In the genomic region with DNA sequence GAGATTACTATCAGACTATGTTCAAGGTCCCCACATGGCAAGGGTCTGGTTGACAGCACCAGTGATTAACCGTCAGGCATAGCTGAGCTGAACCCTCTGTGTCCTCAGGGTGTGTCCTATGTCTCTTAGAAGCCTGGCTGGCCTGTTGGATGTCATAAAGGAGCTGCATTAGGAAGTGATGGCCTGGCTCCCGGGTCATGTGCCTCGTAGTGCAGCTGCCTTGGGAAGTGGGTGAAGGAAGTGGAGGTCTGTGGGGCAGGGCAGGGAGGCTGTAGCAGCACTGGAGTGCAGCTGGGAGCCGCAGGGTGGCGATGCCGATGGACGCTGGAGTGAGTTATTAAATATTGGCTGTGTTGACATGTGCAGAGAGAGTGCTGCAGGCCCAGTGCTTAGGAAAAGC, we compare ENCODE assay signal across 12 mouse cellular contexts.
DNase-seq lines count a peak whose midpoint lies in the region; ATAC-seq and TF ChIP-seq lines count a peak whose summit lies in the region.
"Had no signal": no experiment of that assay in that cellular context is flagged by ENCODE, and none has a peak within 500 bp of the region (broad histone marks: within the 10 kb centered on the region; RNA-seq: fewer than 3 reads in every experiment).

No protein-coding gene starts in this region.

- ATAC-seq in lung, embryonic 16.5 days (ENCODE audit: low read depth) = peak; percentile 24; the same call in 1 of the 2 replicates
- no peak for ATAC-seq in midbrain, embryonic 14.5 days (ENCODE audit: low FRiP score, low TSS enrichment)
- ATAC-seq: inflammation-experienced regulatory T-cells, adult 6 months; Patski had no signal

- H3K4me1 ChIP-seq in lung, embryonic 16.5 days (replicated peaks; ENCODE audit: control insufficient read depth, insufficient read depth, low read length) = peaks cover 32% of the 10 kb centered on the region
- H3K4me1 ChIP-seq in lung, adult 2 months (ENCODE audit: control insufficient read depth, insufficient read depth, low read length) = peaks cover 28% of the 10 kb centered on the region
- peaks cover 20% of the 10 kb centered on the region for H3K4me1 ChIP-seq in midbrain, embryonic 14.5 days (ENCODE audit: control insufficient read depth, insufficient read depth, low read length)
- peaks cover 49% of the 10 kb centered on the region for H3K4me1 ChIP-seq in embryonic facial prominence, embryonic 10.5 days

- no peak for TF ChIP-seq POLR2A in lung, adult 2 months (IDR thresholded peaks at IDR 0.05; ENCODE audit: borderline replicate concordance, extremely low read depth, low read depth, low read length)

- no peaks in the 10 kb centered on the region for H3K9me3 ChIP-seq in lung, embryonic 16.5 days (ENCODE audit: control insufficient read depth, low read length)
- H3K9me3 ChIP-seq in midbrain, embryonic 14.5 days (ENCODE audit: control insufficient read depth, low read length) = no peaks in the 10 kb centered on the region
- H3K9me3 ChIP-seq in embryonic facial prominence, embryonic 10.5 days = no peaks in the 10 kb centered on the region
- H3K9me3 ChIP-seq: heart, embryonic 13.5 days; midbrain, embryonic 12.5 days had no signal

- WGBS in lung, embryonic 16.5 days = 55% methylated on average over 7 of the region's 7 CpGs
- 43% methylated on average over 7 of the region's 7 CpGs for WGBS in lung, adult 2 months
- 83% methylated on average over 7 of the region's 7 CpGs for WGBS in midbrain, embryonic 14.5 days
- 83% methylated on average over 7 of the region's 7 CpGs for WGBS in embryonic facial prominence, embryonic 10.5 days

- no peak overlapping the region for H3K4me2 ChIP-seq in lung, embryonic 16.5 days (ENCODE audit: low read depth, low read length)
- no peak overlapping the region for H3K4me2 ChIP-seq in midbrain, embryonic 14.5 days (ENCODE audit: low read length)
- H3K4me2 ChIP-seq: heart, embryonic 13.5 days; midbrain, embryonic 12.5 days had no signal

- H3K27ac ChIP-seq in lung, embryonic 16.5 days (ENCODE audit: low read length) = no peak overlapping the region
- H3K27ac ChIP-seq in midbrain, embryonic 14.5 days (replicated peaks; ENCODE audit: low read depth, low read length) = no peak overlapping the region
- H3K27ac ChIP-seq in embryonic facial prominence, embryonic 10.5 days (replicated peaks) = no peak overlapping the region
- H3K27ac ChIP-seq: heart, embryonic 13.5 days; midbrain, embryonic 12.5 days had no signal

- no peak overlapping the region for H3K9ac ChIP-seq in lung, embryonic 16.5 days (ENCODE audit: low read length)
- no peak overlapping the region for H3K9ac ChIP-seq in midbrain, embryonic 14.5 days (replicated peaks; ENCODE audit: low read length)
- H3K9ac ChIP-seq: heart, embryonic 13.5 days; midbrain, embryonic 12.5 days had no signal

- no peaks in the 10 kb centered on the region for H3K36me3 ChIP-seq in lung, embryonic 16.5 days (ENCODE audit: control insufficient read depth, insufficient read depth, low read length)
- H3K36me3 ChIP-seq in midbrain, embryonic 14.5 days (ENCODE audit: control insufficient read depth, insufficient read depth, low read length) = no peaks in the 10 kb centered on the region
- no peaks in the 10 kb centered on the region for H3K36me3 ChIP-seq in embryonic facial prominence, embryonic 10.5 days (replicated peaks)
- H3K36me3 ChIP-seq: heart, embryonic 13.5 days; midbrain, embryonic 12.5 days had no signal

- no peak for TF ChIP-seq CTCF in lung, adult 2 months (IDR thresholded peaks at IDR 0.05; ENCODE audit: insufficient read depth, low read length)

- H3K27me3 ChIP-seq in lung, embryonic 16.5 days (ENCODE audit: control insufficient read depth, insufficient read depth, low read depth, low read length) = no peaks in the 10 kb centered on the region
- no peaks in the 10 kb centered on the region for H3K27me3 ChIP-seq in midbrain, embryonic 14.5 days (ENCODE audit: control insufficient read depth, insufficient read depth, low read length)
- H3K27me3 ChIP-seq in embryonic facial prominence, embryonic 10.5 days (replicated peaks; ENCODE audit: low read depth, poor library complexity, severe bottlenecking) = no peaks in the 10 kb centered on the region
- H3K27me3 ChIP-seq: heart, embryonic 13.5 days; Patski had no signal

- DNase-seq in gastrocnemius, adult 18-20 months (ENCODE audit: low spot score) = peak; percentile 58
- no peak for DNase-seq in gastrocnemius, postnatal 10 days
- no peak for DNase-seq in lung, adult 2 months
- peak; percentile 31 to 49 for DNase-seq in kidney, postnatal 4 days
- no peak for DNase-seq in midbrain, embryonic 14.5 days
- no peak for DNase-seq in embryonic facial prominence, embryonic 10.5 days (ENCODE audit: low spot score)
- DNase-seq in thymus, postnatal 0 days (ENCODE audit: low spot score) = no peak

- H3K4me3 ChIP-seq in lung, embryonic 16.5 days (ENCODE audit: low read length) = no peak overlapping the region
- no peak overlapping the region for H3K4me3 ChIP-seq in lung, adult 2 months (replicated peaks; ENCODE audit: extremely low read depth, low read depth, low read length)
- no peak overlapping the region for H3K4me3 ChIP-seq in midbrain, embryonic 14.5 days (replicated peaks; ENCODE audit: low read depth, low read length)
- H3K4me3 ChIP-seq in embryonic facial prominence, embryonic 10.5 days = no peak overlapping the region
- H3K4me3 ChIP-seq: heart, embryonic 13.5 days; midbrain, embryonic 12.5 days had no signal

Comparison
In these comparisons a context has a peak if more than half of its experiments do, and no peak if none do; other contexts are left out.
1. DNase-seq: peak in gastrocnemius, adult 18-20 months (single experiment) and kidney, postnatal 4 days (2 of 2); none in gastrocnemius, postnatal 10 days (single experiment), lung, adult 2 months (single experiment), midbrain, embryonic 14.5 days (single experiment), embryonic facial prominence, embryonic 10.5 days (single experiment) and thymus, postnatal 0 days (single experiment).